Mouse (Mus musculus) MEL (cell line): Measurements from ENCODE around the gene Gm49378. TPM values are rescaled to one million over a fixed set of nuclear protein-coding genes. Genes with fewer than 3 reads are reported as not detected.

Source experiments
- DNase-seq: peaks from one replicate; pipeline ENCODE4 v3.0.0; 2011; ENCODE audit warnings: low read depth, low spot score
- H3K27ac ChIP-seq: 2 replicates; pipeline ENCODE4 v1.5.1; 2012; ENCODE audit warnings: low read depth, mild to moderate bottlenecking, control low read depth, low read length, moderate library complexity; ENCODE audit not compliant: control insufficient read depth
- H3K27me3 ChIP-seq, 2 experiments: fragments of 150-350 bp in 1 of 2; sonication (generic) in 1 of 2; 2 replicates each; pipeline ENCODE4 v1.6.1; 2012; ENCODE audit warnings: low read length in 2 of 2, mild to moderate bottlenecking in 2 of 2, improper control_type of control experiment in 1 of 2, moderate library complexity in 1 of 2; ENCODE audit not compliant: insufficient read depth in 2 of 2, control insufficient read depth in 1 of 2
- H3K36me3 ChIP-seq, 2 experiments: 2 replicates each; pipeline ENCODE4 v1.6.1; 2012 to 2014; ENCODE audit warnings: low read length in 2 of 2, improper control_type of control experiment in 1 of 2, inconsistent platforms in 1 of 2, mild to moderate bottlenecking in 1 of 2; ENCODE audit not compliant: insufficient read depth in 2 of 2, control insufficient read depth in 1 of 2
- H3K4me1 ChIP-seq, 2 experiments: fragments of 150-350 bp in 1 of 2; sonication (generic) in 1 of 2; 2 replicates each; pipeline ENCODE4 v1.6.1; 2012; ENCODE audit warnings: low read length in 2 of 2, improper control_type of control experiment in 1 of 2, mild to moderate bottlenecking in 1 of 2; ENCODE audit not compliant: insufficient read depth in 2 of 2, control insufficient read depth in 1 of 2
- H3K4me3 ChIP-seq, 2 experiments: fragments of 150-350 bp in 1 of 2; sonication (generic) in 1 of 2; 2 replicates each; pipeline ENCODE4 v1.5.1; 2012; ENCODE audit warnings: low read depth in 2 of 2, low read length in 2 of 2, mild to moderate bottlenecking in 2 of 2, moderate library complexity in 2 of 2, control low read depth in 1 of 2, improper control_type of control experiment in 1 of 2; ENCODE audit not compliant: control insufficient read depth in 1 of 2, insufficient read depth in 1 of 2
- H3K79me2 ChIP-seq: 2 replicates; pipeline ENCODE4 v1.6.1; 2012; ENCODE audit warnings: mild to moderate bottlenecking, low read length, moderate library complexity; ENCODE audit not compliant: control insufficient read depth, poor library complexity, insufficient read depth
- H3K9ac ChIP-seq: 2 replicates; pipeline ENCODE4 v1.6.1; 2012; ENCODE audit warnings: low read depth, mild to moderate bottlenecking, control low read depth, low read length, moderate library complexity; ENCODE audit not compliant: control insufficient read depth, poor library complexity, severe bottlenecking
- H3K9me3 ChIP-seq: fragments of 150-350 bp; sonication (generic); replicated peaks from 2 replicates; pipeline ENCODE4 v1.6.1; 2012; ENCODE audit warnings: mild to moderate bottlenecking, low read length, improper control_type of control experiment, moderate library complexity; ENCODE audit not compliant: insufficient read depth
- BHLHE40 ChIP-seq: IDR thresholded peaks from 2 replicates; pipeline ENCODE4 v1.6.1; 2012; ENCODE audit warnings: low read depth, mild to moderate bottlenecking, inconsistent platforms, low read length, improper control_type of control experiment, borderline replicate concordance
- CHD1 ChIP-seq: IDR thresholded peaks from 2 replicates; pipeline ENCODE4 v1.6.1; 2012; ENCODE audit warnings: low read depth, mild to moderate bottlenecking, inconsistent platforms, low read length, improper control_type of control experiment
- ELF1 ChIP-seq: IDR thresholded peaks from 2 replicates; pipeline ENCODE4 v1.6.1; 2014; ENCODE audit warnings: low read depth, mild to moderate bottlenecking, inconsistent platforms, low read length, improper control_type of control experiment, moderate library complexity
- EP300 ChIP-seq, 2 experiments: IDR thresholded peaks; 2 replicates each; pipeline ENCODE4 v1.6.1; 2011; ENCODE audit warnings: improper control_type of control experiment in 2 of 2, low read length in 2 of 2, low read depth in 1 of 2, mild to moderate bottlenecking in 1 of 2
- ETS1 ChIP-seq: IDR thresholded peaks from 2 replicates; pipeline ENCODE4 v1.6.1; 2012; ENCODE audit warnings: low read depth, mild to moderate bottlenecking, inconsistent platforms, low read length, improper control_type of control experiment, moderate library complexity
- GATA1 ChIP-seq: IDR thresholded peaks from 2 replicates; pipeline ENCODE4 v1.6.1; 2011; ENCODE audit warnings: low read depth, low read length, improper control_type of control experiment
- JUND ChIP-seq: IDR thresholded peaks from 2 replicates; pipeline ENCODE4 v1.6.1; 2011; ENCODE audit warnings: low read depth, mild to moderate bottlenecking, improper control_type of control experiment, low read length
- KAT2A ChIP-seq: conservative IDR thresholded peaks from 2 replicates; pipeline ENCODE4 v1.6.1; 2012; ENCODE audit warnings: low read depth, low read length, improper control_type of control experiment, inconsistent platforms
- MAFK ChIP-seq: IDR thresholded peaks from 2 replicates; pipeline ENCODE4 v1.6.1; 2011; ENCODE audit warnings: low read depth, mild to moderate bottlenecking, low read length, improper control_type of control experiment, borderline replicate concordance
- MAX ChIP-seq: IDR thresholded peaks from 2 replicates; pipeline ENCODE4 v1.6.1; 2011; ENCODE audit warnings: low read length, improper control_type of control experiment
- MXI1 ChIP-seq: IDR thresholded peaks from 2 replicates; pipeline ENCODE4 v1.6.1; 2011; ENCODE audit warnings: mild to moderate bottlenecking, low read depth, low read length, improper control_type of control experiment
- NELFE ChIP-seq: IDR thresholded peaks from 2 replicates; pipeline ENCODE4 v1.6.1; 2011; ENCODE audit warnings: low read depth, low read length, improper control_type of control experiment
- NRF1 ChIP-seq: IDR thresholded peaks from 2 replicates; pipeline ENCODE4 v1.6.1; 2014; ENCODE audit warnings: low read depth, mild to moderate bottlenecking, inconsistent platforms, low read length, improper control_type of control experiment, moderate library complexity; ENCODE audit not compliant: poor library complexity, insufficient read depth, severe bottlenecking
- RAD21 ChIP-seq: IDR thresholded peaks from 2 replicates; pipeline ENCODE4 v1.6.1; 2011; ENCODE audit warnings: mild to moderate bottlenecking, low read depth, low read length, improper control_type of control experiment
- SMC3 ChIP-seq: IDR thresholded peaks from 2 replicates; pipeline ENCODE4 v1.6.1; 2011; ENCODE audit warnings: low read depth, low read length, improper control_type of control experiment
- TCF12 ChIP-seq: IDR thresholded peaks from 2 replicates; pipeline ENCODE4 v1.6.1; 2014; ENCODE audit warnings: low read depth, mild to moderate bottlenecking, inconsistent platforms, low read length, improper control_type of control experiment, moderate library complexity
- UBTF ChIP-seq: IDR thresholded peaks from 2 replicates; pipeline ENCODE4 v1.6.1; 2012; ENCODE audit warnings: low read depth, mild to moderate bottlenecking, inconsistent platforms, low read length, improper control_type of control experiment, moderate library complexity, borderline replicate concordance; ENCODE audit not compliant: insufficient read depth
- USF1 ChIP-seq: IDR thresholded peaks from 2 replicates; pipeline ENCODE4 v1.6.1; 2014; ENCODE audit warnings: low read depth, mild to moderate bottlenecking, inconsistent platforms, low read length, improper control_type of control experiment, moderate library complexity
- ZKSCAN1 ChIP-seq: IDR thresholded peaks from 2 replicates; pipeline ENCODE4 v1.6.1; 2012; ENCODE audit warnings: low read depth, mild to moderate bottlenecking, inconsistent platforms, low read length, improper control_type of control experiment, moderate library complexity
- ZMIZ1 ChIP-seq: IDR thresholded peaks from 2 replicates; pipeline ENCODE4 v1.6.1; 2012; ENCODE audit warnings: low read depth, mild to moderate bottlenecking, inconsistent platforms, low read length, improper control_type of control experiment, moderate library complexity
- ZNF384 ChIP-seq: IDR thresholded peaks from 2 replicates; pipeline ENCODE4 v1.6.1; 2012; ENCODE audit warnings: low read depth, mild to moderate bottlenecking, inconsistent platforms, low read length, improper control_type of control experiment
- polyA plus RNA-seq, 2 experiments: library from polyadenylated mRNA; stranded (reverse) in 1 of 2; unstranded in 1 of 2; fragments of >175 nt in 1 of 2; fragments of >200 nt in 1 of 2; gene quantifications; 2 replicates each; pipeline versions ENCODE4 v1.2.1 to v1.2.4; 2012; ENCODE audit warnings: low replicate concordance in 2 of 2, low read depth in 1 of 2; ENCODE audit not compliant: insufficient read length in 2 of 2, insufficient read depth in 1 of 2, missing spikeins in 1 of 2
- total RNA-seq: library from RNA; depleted of rRNA; stranded (reverse); fragments of 300-350 nt; gene quantifications from 2 replicates; pipeline ENCODE4 v1.2.3, GENCODE M21; 2012

Gm49378 gene
- total and polyA plus RNA-seq, 3 experiments, result 4.6 TPM; not detected in 2

DNA sequence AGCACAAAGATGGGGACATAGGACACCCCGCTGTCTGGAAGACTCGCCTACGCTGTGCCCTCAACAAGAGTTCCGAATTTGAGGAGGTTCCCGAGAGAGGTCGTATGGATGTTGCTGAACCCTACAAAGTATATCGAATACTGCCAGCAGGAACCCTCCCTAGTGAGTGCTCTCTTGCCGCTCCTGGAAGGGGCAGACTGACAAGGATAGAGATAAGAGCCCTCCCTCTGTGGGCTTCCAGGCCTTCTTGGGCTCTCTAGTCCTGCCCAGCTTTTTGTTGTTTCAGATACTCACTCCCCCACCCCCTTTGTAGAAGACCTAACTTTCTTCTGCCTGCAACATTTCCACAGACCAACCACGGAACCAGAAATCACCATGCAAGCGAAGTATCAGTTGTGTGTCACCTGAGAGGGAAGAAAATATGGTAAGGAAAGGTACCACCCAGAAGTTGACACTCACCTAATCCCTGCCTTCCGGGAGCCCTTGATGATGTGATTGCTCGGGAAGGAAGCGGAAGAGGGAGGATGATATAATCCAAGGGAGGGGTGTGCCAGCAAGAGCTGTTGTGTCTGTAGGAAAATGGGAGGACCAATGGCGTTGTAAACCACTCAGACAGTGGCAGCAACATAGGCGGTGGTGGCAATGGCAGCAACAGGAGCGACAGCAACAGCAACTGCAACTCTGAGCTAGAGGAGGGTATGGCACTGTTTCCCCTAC lies 31.8 kb downstream of the Gm49378 start:
- peaks cover 0 to 12% of the 10 kb centered on the region in 2 experiments; a peak in 2 of 4 replicates for H3K36me3 ChIP-seq
- H3K27me3 ChIP-seq, result no peaks in the 10 kb centered on the region
- H3K9me3 ChIP-seq, result no peaks in the 10 kb centered on the region
- no peak for DNase-seq
- H3K9ac ChIP-seq, result no peak overlapping the region
- TF ChIP-seq BHLHE40, result no peak
- TF ChIP-seq MAFK, result no peak
- TF ChIP-seq CHD1, result no peak
- H3K4me1 ChIP-seq, result peaks cover 3 to 7% of the 10 kb centered on the region in 2 experiments; a peak in 2 of 4 replicates
- H3K4me3 ChIP-seq, result no peak overlapping the region
- no peaks in the 10 kb centered on the region for H3K79me2 ChIP-seq
- no peak overlapping the region for H3K27ac ChIP-seq

- H3K4me1 ChIP-seq, result peaks cover 3 to 7% of the 10 kb centered on the region in 2 experiments; a peak in 2 of 4 replicates
- H3K36me3 ChIP-seq, result peaks cover 0 to 12% of the 10 kb centered on the region in 2 experiments; a peak in 2 of 4 replicates
- no peak for DNase-seq
- no peaks in the 10 kb centered on the region for H3K9me3 ChIP-seq
- H3K79me2 ChIP-seq, result no peaks in the 10 kb centered on the region
- TF ChIP-seq ZMIZ1 (no peak), USF1 (no peak), EP300 (IDR thresholded peaks at IDR 0.05; ENCODE audit: low read depth in 1 of 2, low read length in 2 of 2) (no peak), BHLHE40 (no peak), CHD1 (no peak), ZKSCAN1 (no peak), ETS1 (no peak), GATA1 (no peak), NELFE (no peak)
- H3K27ac ChIP-seq, result peak overlapping the region; percentile 73; the same call in 1 of the 2 replicates
- peak overlapping the region; percentile 65; the same call in 1 of the 2 replicates for H3K9ac ChIP-seq
- no peaks in the 10 kb centered on the region for H3K27me3 ChIP-seq
- H3K4me3 ChIP-seq, result peak overlapping the region in 1 of 2 experiments; percentile 84; a peak in 2 of 4 replicates
Observed at GRCm38 (mm10) chr14:55604823-55605222, 32.9 kb downstream of the Gm49378 start.

DNA sequence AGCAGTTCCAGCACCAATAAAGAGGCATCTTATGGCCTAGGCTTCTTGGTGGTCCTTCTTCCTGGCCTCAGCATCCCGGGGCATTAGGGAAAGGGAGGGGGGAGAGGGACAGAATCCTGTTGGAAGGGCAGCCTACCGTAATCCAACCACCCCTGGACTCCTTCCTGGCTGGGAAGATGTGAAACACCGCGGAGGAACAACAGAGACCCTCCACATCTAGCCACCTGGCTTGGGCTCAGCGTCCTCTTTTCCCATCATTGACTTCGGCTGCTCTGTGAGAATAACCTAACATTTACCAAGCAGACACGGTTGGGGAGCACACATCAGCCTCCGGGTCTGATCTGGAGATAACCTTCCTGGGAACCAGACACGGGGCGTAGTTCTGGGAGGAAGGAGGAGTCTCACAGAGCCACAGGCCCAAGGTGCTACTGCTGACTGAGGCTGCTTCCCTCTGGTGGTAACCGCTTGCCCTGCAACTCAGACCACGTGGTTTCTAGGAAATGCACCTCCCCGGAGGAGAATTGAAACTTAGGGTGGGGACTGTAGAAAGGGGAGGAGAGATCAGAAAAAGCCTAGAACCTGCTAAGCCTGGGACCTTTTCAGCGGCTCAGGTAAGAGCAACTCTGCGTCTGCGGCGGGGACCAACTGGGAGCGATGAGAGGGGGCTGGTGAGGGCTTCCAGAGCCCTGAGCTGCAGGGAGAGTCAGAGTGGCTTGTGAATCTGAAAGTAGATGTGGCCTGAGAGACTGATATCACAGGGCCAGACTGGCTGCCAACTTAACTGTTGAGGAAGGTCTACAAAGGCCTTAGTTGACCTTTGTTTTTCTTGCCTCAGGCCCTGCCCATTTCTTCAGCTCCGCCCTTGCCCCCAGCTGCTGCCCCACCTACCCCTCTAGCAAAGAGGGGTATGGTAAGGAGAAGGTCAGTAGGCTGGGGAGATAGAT lies 33.8 kb downstream of the Gm49378 start:
- H3K36me3 ChIP-seq, result peaks cover 0 to 12% of the 10 kb centered on the region in 2 experiments; a peak in 3 of 4 replicates
- H3K4me3 ChIP-seq, result peak overlapping the region; percentile 54 to 84
- no peaks in the 10 kb centered on the region for H3K79me2 ChIP-seq
- H3K27ac ChIP-seq, result peak overlapping the region; percentile 73
- H3K27me3 ChIP-seq, result no peaks in the 10 kb centered on the region
- no peaks in the 10 kb centered on the region for H3K9me3 ChIP-seq
- peak; percentile 96 for DNase-seq
- H3K4me1 ChIP-seq, result peaks cover 3 to 7% of the 10 kb centered on the region in 2 experiments; a peak in 2 of 4 replicates
- H3K9ac ChIP-seq, result peak overlapping the region; percentile 65
- TF ChIP-seq ZNF384, result 0 out of 2 replicates have a peak, but pooled peaks have one; percentile 22
- TF ChIP-seq MAX, result peak; percentile 100
- 0 out of 2 replicates have a peak, but pooled peaks have one; percentile 16 for TF ChIP-seq UBTF
- TF ChIP-seq SMC3, result peak; percentile 77
- TF ChIP-seq ZKSCAN1, result no peak
- TF ChIP-seq JUND, result no peak
- TF ChIP-seq KAT2A, result peak; percentile 15; the same call in 1 of the 2 replicates
- TF ChIP-seq RAD21, result peak; percentile 54
- TF ChIP-seq TCF12, result no peak
- peak; percentile 97 for TF ChIP-seq USF1
- TF ChIP-seq ELF1, result peak; percentile 82
- peak; percentile 98 for TF ChIP-seq MXI1
- TF ChIP-seq CHD1, result no peak
- TF ChIP-seq NRF1, result no peak
